Comparison of ENCODE assay signal across 21 mouse cellular contexts in genomic region chr1:120251193-120251592, GRCm38 (mm10). TPM values are rescaled to one million over a fixed set of nuclear protein-coding genes. Genes with fewer than 3 reads are reported as not detected.
A peak's percentile ranks its signal among the peaks of the same experiment; 100 is the strongest.
DNase-seq lines count a peak whose midpoint lies in the region; ATAC-seq lines count a peak whose summit lies in the region.
"Had no signal": no experiment of that assay in that cellular context is flagged by ENCODE, and none has a peak within 500 bp of the region (broad histone marks: within the 10 kb centered on the region; RNA-seq: fewer than 3 reads in every experiment).

No protein-coding gene starts in this region.

- H3K27ac ChIP-seq in liver, embryonic 15.5 days (replicated peaks), result peak overlapping the region; percentile 31
- H3K27ac ChIP-seq in liver, embryonic 11.5 days (ENCODE audit: low read depth, low read length), result no peak overlapping the region
- H3K27ac ChIP-seq: embryonic facial prominence, embryonic 10.5 days; forebrain, embryonic 13.5 days; heart, embryonic 10.5 days; hindbrain, embryonic 13.5 days; hindbrain, postnatal 0 days had no signal

- peak; percentile 94 for DNase-seq in heart, adult 11 months
- no peak for DNase-seq in heart, adult 8-10 months (ENCODE audit: low spot score)
- DNase-seq in liver, embryonic 11.5 days (ENCODE audit: low spot score), result no peak
- DNase-seq in layer of hippocampus, adult 18-20 months (ENCODE audit: low spot score in 2 of 2), result no peak
- no peak for DNase-seq in frontal cortex, postnatal 10 days (ENCODE audit: low spot score in 2 of 2)
- DNase-seq: adrenal gland, adult 2 months; adrenal gland, postnatal 25 days; cerebellum, adult 11-12 months; cerebellum, adult 9-10 months; cerebellum, postnatal 25 days; forebrain, postnatal 0 days; heart, postnatal 10 days had no signal

- no peaks in the 10 kb centered on the region for H3K9me3 ChIP-seq in liver, embryonic 15.5 days (replicated peaks)
- no peaks in the 10 kb centered on the region for H3K9me3 ChIP-seq in liver, embryonic 11.5 days (ENCODE audit: control insufficient read depth, low read length)
- H3K9me3 ChIP-seq: embryonic facial prominence, embryonic 10.5 days; forebrain, embryonic 13.5 days; heart, embryonic 10.5 days; hindbrain, embryonic 13.5 days had no signal

- no peak overlapping the region for H3K4me2 ChIP-seq in liver, embryonic 15.5 days
- H3K4me2 ChIP-seq in liver, embryonic 11.5 days, result no peak overlapping the region
- H3K4me2 ChIP-seq: forebrain, embryonic 13.5 days; hindbrain, embryonic 13.5 days had no signal

- no peak overlapping the region for H3K4me3 ChIP-seq in liver, embryonic 15.5 days (replicated peaks)
- no peak overlapping the region for H3K4me3 ChIP-seq in liver, embryonic 11.5 days (ENCODE audit: low read depth, low read length)
- H3K4me3 ChIP-seq: embryonic facial prominence, embryonic 10.5 days; forebrain, embryonic 13.5 days; heart, embryonic 10.5 days; hindbrain, embryonic 13.5 days had no signal

- no peaks in the 10 kb centered on the region for H3K27me3 ChIP-seq in liver, embryonic 15.5 days
- H3K27me3 ChIP-seq in liver, embryonic 11.5 days (replicated peaks; ENCODE audit: control insufficient read depth, insufficient read depth, low read length), result no peaks in the 10 kb centered on the region
- H3K27me3 ChIP-seq: CH12.LX; forebrain, embryonic 13.5 days; hindbrain, embryonic 13.5 days had no signal

- peaks cover 42% of the 10 kb centered on the region for H3K4me1 ChIP-seq in liver, embryonic 15.5 days (replicated peaks)
- peaks cover 9% of the 10 kb centered on the region for H3K4me1 ChIP-seq in liver, embryonic 11.5 days (replicated peaks; ENCODE audit: control insufficient read depth, insufficient read depth, low read length)
- H3K4me1 ChIP-seq: forebrain, embryonic 13.5 days; hindbrain, embryonic 13.5 days had no signal

- no peak for ATAC-seq in liver, embryonic 15.5 days (ENCODE audit: insufficient read depth)
- ATAC-seq in liver, embryonic 11.5 days (replicated peaks; ENCODE audit: low FRiP score), result no peak
- ATAC-seq in common myeloid progenitor, adult 5-6 weeks (replicated peaks; ENCODE audit: low read depth, poor library complexity, severe bottlenecking), result 0 out of 2 replicates have a peak, but pooled peaks have one; percentile 24
- ATAC-seq in megakaryocyte progenitor cell, adult 5-6 weeks (replicated peaks; ENCODE audit: poor library complexity), result 0 out of 2 replicates have a peak, but pooled peaks have one; percentile 35
- ATAC-seq: forebrain, embryonic 13.5 days; forebrain, postnatal 0 days; hindbrain, postnatal 0 days had no signal

- H3K36me3 ChIP-seq in liver, embryonic 15.5 days (replicated peaks), result peaks cover 73% of the 10 kb centered on the region
- H3K36me3 ChIP-seq in liver, embryonic 11.5 days (ENCODE audit: control insufficient read depth, insufficient read depth, low read length), result no peaks in the 10 kb centered on the region
- H3K36me3 ChIP-seq: embryonic facial prominence, embryonic 10.5 days; hindbrain, embryonic 13.5 days had no signal

- 75% methylated on average over 1 of the region's 1 CpGs for WGBS in liver, embryonic 15.5 days (ENCODE audit: insufficient replicate concordance)
- 100% methylated on average over 1 of the region's 1 CpGs for WGBS in liver, embryonic 11.5 days

- no peak overlapping the region for H3K9ac ChIP-seq in liver, embryonic 15.5 days
- no peak overlapping the region for H3K9ac ChIP-seq in liver, embryonic 11.5 days (ENCODE audit: low read depth, low read length)
- H3K9ac ChIP-seq: forebrain, embryonic 13.5 days; forebrain, postnatal 0 days; hindbrain, embryonic 13.5 days had no signal

RNA-seq across cellular contexts. Expression of gene Steap3, which starts 21.3 kb away (rescaled TPM):
- total RNA-seq in heart, adult 8-10 months (2022), result 10 to 100 TPM; 25.3 to 29.5 (median 28.3) TPM
- polyA plus RNA-seq in liver, embryonic 15.5 days (2015; fragmentation: Nextera tagmentation; extraction: Ambion mirVana), result 43.4 and 46.8 TPM in 2 replicates
- polyA plus RNA-seq in liver, embryonic 11.5 days (2014; fragmentation: Nextera tagmentation; extraction: Ambion mirVana), result 74.7 TPM in 2 replicates
- 21.2 and 30.0 TPM in 2 replicates for total RNA-seq in common myeloid progenitor, adult 5-6 weeks (2017)
- total RNA-seq in megakaryocyte progenitor cell, adult 5-6 weeks (2015), result 29.7 and 34.2 TPM in 2 replicates
- total RNA-seq in megakaryocyte progenitor cell, adult 5-6 weeks (2017), result 7.5 and 10.3 TPM in 2 replicates
- total RNA-seq in layer of hippocampus, adult 18-20 months (2021), result 1 to 10 TPM; 5.4 to 6.3 TPM

Comparison
In these comparisons a context has a peak if more than half of its experiments do, and no peak if none do; other contexts are left out.
1. ATAC-seq: peak in common myeloid progenitor, adult 5-6 weeks (single experiment) and megakaryocyte progenitor cell, adult 5-6 weeks (single experiment); none in liver, embryonic 15.5 days (single experiment) and liver, embryonic 11.5 days (single experiment).